Mouse (Mus musculus) liver, adult 2 months (tissue): Measurements from ENCODE around the gene Epha4. TPM values are rescaled to one million over a fixed set of nuclear protein-coding genes. Genes with fewer than 3 reads are reported as not detected.
A peak's percentile ranks its signal among the peaks of the same experiment; 100 is the strongest.

Experiments
- DNase-seq: peaks from one replicate; pipeline ENCODE4 v3.0.0-alpha.2; 2011; ENCODE audit warnings: low read depth, low spot score; ENCODE audit errors: extremely low read depth
- H3K27ac ChIP-seq: fragments of 200-500 bp; replicated peaks from 2 replicates; pipeline ENCODE4 v1.5.1; 2012; ENCODE audit warnings: low read depth, mild to moderate bottlenecking, control low read depth, inconsistent platforms, low read length; ENCODE audit not compliant: insufficient read depth
- H3K27me3 ChIP-seq: fragments of 200-500 bp; 2 replicates; pipeline ENCODE4 v1.6.1; 2012; ENCODE audit warnings: mild to moderate bottlenecking, moderate library complexity, low read length, inconsistent platforms; ENCODE audit not compliant: control insufficient read depth, insufficient read depth
- H3K36me3 ChIP-seq: fragments of 200-500 bp; 2 replicates; pipeline ENCODE4 v1.6.1; 2012; ENCODE audit warnings: low read length, inconsistent platforms; ENCODE audit not compliant: control insufficient read depth, insufficient read depth
- H3K4me1 ChIP-seq: fragments of 200-500 bp; 2 replicates; pipeline ENCODE4 v1.6.1; 2011; ENCODE audit warnings: low read length; ENCODE audit not compliant: control insufficient read depth, insufficient read depth
- H3K4me3 ChIP-seq: fragments of 200-500 bp; 2 replicates; pipeline ENCODE4 v1.5.1; 2011; ENCODE audit warnings: low read depth, mild to moderate bottlenecking, control low read depth, low read length, moderate library complexity; ENCODE audit not compliant: insufficient read depth
- H3K79me2 ChIP-seq: fragments of 200-500 bp; 2 replicates; pipeline ENCODE4 v1.6.1; 2012; ENCODE audit warnings: inconsistent platforms, mild to moderate bottlenecking, low read length, moderate library complexity; ENCODE audit not compliant: control insufficient read depth, insufficient read depth
- H3K9ac ChIP-seq: fragments of 200-500 bp; 2 replicates; pipeline ENCODE4 v1.6.1; 2012; ENCODE audit warnings: low read depth, mild to moderate bottlenecking, control low read depth, inconsistent platforms, low read length
- CTCF ChIP-seq: fragments of 200-500 bp; IDR thresholded peaks from 2 replicates; pipeline ENCODE4 v1.5.1; 2011; ENCODE audit warnings: low read depth, low read length, control low read depth
- POLR2A ChIP-seq: fragments of 200-500 bp; IDR thresholded peaks from 2 replicates; pipeline ENCODE4 v1.6.1; 2011; ENCODE audit warnings: low read length, control low read depth; ENCODE audit not compliant: insufficient read depth; ENCODE audit errors: extremely low read depth
- WGBS: fragments of 180-500 bp; shearing (Covaris S2); methylation state at CpG from one replicate; pipeline ENCODE4 v1.1.7; 2018; 5-methylcytosine and 5-hydroxymethylcytosine counted together
- polyA plus RNA-seq: library from polyadenylated mRNA; depleted of rRNA; stranded (reverse); fragments of >200 nt; gene quantifications from 2 replicates; pipeline ENCODE4 v1.2.3, GENCODE M21; 2012
- total RNA-seq: library from RNA; depleted of rRNA; stranded (reverse); fragments of >200 nt; gene quantifications from 2 replicates; pipeline ENCODE4 v1.2.3, GENCODE M21; 2014

Epha4 gene
- total and polyA plus RNA-seq, 2 experiments = 0.10 to 0.18 TPM

DNA sequence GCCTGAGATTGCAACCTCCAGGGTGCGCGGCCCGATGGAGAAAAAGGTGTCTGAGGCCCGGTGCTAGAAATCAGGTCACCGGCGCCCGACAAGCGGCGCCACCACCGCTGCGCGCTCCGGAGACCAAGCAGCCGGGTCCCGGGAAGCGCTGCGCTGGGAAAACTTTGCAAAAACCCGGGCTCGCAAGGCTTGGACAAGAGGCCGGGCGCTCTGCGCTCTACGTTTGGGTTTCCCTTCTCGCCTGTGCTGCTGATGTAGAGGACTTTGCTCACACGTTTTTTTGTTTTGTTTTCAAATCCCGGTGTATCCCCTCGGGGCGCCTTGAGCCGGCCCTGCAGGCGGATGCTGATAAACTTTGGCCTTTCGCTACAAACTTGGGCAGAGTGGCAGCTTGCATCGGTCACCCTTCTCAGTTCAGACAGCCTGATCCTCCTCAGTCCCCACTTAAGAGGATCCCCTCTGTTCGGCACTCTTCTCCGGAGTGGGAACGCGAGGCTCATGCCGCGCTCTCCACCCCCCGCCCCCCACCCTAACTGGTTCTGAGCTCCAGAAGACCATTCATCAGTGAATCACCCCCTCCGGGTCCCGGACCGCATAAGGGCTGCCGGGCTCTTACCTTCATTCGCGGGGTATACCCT, 444 bp downstream of the Epha4 start:
- peak overlapping the region; percentile 49 for H3K4me3 ChIP-seq
- no peaks in the 10 kb centered on the region for H3K36me3 ChIP-seq
- H3K9ac ChIP-seq = no peak overlapping the region
- H3K27ac ChIP-seq = no peak overlapping the region
- peaks cover 3% of the 10 kb centered on the region; the same call in 1 of the 2 replicates for H3K4me1 ChIP-seq
- under 1% methylated on average over 45 of the region's 45 CpGs for WGBS
- peaks cover 5% of the 10 kb centered on the region; the same call in 1 of the 2 replicates for H3K27me3 ChIP-seq
- TF ChIP-seq CTCF (no peak), POLR2A (no peak)
- H3K79me2 ChIP-seq = no peaks in the 10 kb centered on the region
- no peak for DNase-seq

DNA sequence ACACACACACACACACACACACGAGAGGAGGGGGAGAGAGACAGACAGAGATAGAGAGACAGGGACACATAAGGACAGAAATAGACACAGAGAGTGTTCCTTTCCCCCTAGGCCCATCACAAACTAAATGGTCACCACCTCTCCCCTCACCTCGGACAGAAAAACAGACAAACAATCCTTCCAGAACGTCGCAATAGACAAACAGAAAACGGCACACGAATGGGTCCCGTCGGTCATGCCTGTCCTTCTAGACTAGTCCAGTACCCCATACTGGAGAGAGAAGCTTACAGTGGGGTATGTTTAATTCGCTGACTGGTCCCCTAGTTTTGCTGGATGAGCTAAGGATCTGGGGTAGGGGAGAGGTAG, 946 bp downstream of the Epha4 start:
- H3K27me3 ChIP-seq = peaks cover 5% of the 10 kb centered on the region; the same call in 1 of the 2 replicates

DNA sequence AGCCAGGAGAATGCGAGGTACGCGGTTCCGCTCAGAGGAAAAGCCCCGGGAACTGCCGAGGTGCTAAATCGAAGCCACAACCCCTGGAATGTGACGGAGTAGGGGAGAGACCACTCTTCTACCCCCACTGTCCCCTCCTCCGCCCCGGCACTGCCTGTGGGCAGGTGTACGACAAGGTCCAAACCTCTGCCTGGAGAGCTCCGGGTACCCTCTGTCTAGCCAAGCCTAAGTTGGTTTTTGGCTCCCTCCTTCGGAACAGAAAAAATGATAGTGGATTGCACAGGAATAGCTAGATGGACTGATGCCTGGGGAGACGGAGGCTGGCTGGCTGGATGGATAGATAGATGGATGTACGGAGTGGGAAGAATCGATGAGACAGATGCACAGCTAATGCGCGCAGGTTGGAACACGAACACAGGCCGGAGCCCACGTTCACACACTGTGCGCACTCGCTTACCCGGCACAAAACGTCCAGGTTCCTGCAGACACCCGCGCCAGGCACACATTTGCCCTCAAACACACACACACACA, 1.4 kb downstream of the Epha4 start:
- no peak for TF ChIP-seq POLR2A
- no peak for TF ChIP-seq CTCF
- Histone ChIP-seq H3K4me1 (peaks cover 3% of the 10 kb centered on the region; the same call in 1 of the 2 replicates), H3K4me3 (peak overlapping the region; percentile 27), H3K36me3 (no peaks in the 10 kb centered on the region), H3K79me2 (no peaks in the 10 kb centered on the region), H3K9ac (0 out of 2 replicates have a peak overlapping the region, but pooled peaks have one; percentile 8), H3K27me3 (peaks cover 5% of the 10 kb centered on the region; the same call in 1 of the 2 replicates), H3K27ac (no peak overlapping the region)
- no peak for DNase-seq
- 3% methylated on average over 27 of the region's 27 CpGs for WGBS

More for the DNA sequence above, 946 bp downstream of the Epha4 start:
- peak overlapping the region; percentile 49 for H3K4me3 ChIP-seq
- TF ChIP-seq POLR2A (no peak), CTCF (no peak)
- no peak overlapping the region for H3K9ac ChIP-seq
- no peak overlapping the region for H3K27ac ChIP-seq
- WGBS = under 1% methylated on average over 9 of the region's 9 CpGs
- no peak for DNase-seq
- peaks cover 3% of the 10 kb centered on the region; the same call in 1 of the 2 replicates for H3K4me1 ChIP-seq
- H3K36me3 ChIP-seq = no peaks in the 10 kb centered on the region
- no peaks in the 10 kb centered on the region for H3K79me2 ChIP-seq

DNA sequence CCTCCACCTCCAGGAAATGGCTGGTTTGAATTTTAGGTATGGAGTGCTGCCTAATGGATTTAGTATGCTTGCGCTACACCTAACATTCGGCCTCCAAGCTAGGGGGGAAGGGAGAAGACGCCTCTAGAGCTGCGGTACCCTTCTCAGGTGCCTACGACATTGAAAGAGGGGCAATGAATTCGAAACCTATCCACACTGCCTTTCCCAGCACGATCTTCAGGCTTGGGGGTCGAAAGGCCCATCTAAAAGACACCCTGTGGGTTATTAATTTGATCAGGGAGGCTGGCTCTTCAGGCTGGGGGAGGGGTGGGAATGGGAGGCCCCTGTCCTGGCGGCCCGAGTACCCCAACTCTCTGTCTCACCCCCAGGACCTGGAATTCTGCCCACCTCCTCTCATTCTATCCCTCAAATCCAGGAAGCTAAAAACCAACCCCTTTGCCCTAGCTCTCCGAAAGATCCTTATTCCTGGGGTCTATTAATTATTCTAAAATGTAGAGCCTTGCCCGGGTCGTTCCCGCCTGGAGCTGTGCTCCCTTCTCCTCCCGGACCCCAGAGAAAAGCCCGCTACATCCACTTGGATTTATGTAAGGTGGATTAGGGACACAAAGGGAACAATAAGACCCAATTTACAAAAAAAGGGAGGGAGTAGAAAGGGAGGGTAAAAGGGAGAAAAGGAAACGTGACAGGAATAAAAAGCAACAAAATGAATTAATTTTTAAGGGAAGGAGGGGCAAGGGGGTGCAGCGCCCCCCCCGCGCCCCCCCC, 2.3 kb downstream of the Epha4 start:
- Histone ChIP-seq H3K9ac (no peak overlapping the region), H3K79me2 (no peaks in the 10 kb centered on the region), H3K4me1 (peaks cover 3% of the 10 kb centered on the region; the same call in 1 of the 2 replicates), H3K4me3 (no peak overlapping the region), H3K27ac (no peak overlapping the region), H3K27me3 (peaks cover 5% of the 10 kb centered on the region; the same call in 1 of the 2 replicates), H3K36me3 (no peaks in the 10 kb centered on the region)
- DNase-seq = no peak
- no peak for TF ChIP-seq POLR2A
- TF ChIP-seq CTCF = no peak
- 21% methylated on average over 20 of the region's 20 CpGs for WGBS

DNA sequence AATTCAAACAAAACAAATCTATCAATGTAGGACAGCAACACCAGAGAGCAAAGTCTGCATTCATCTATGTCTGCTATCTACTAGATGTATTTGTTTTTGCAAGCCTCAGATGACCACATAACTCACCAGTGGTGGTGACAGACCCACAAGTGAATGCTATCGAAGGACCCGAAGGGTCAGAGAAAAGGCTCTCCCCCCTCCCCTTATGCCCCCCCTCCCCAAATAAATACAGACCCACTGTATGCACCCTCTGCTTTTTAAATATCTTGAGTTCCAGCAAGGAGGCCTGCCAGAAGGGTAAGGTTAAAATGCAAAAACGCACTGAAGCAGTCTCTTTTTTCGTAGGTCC, 2.9 kb downstream of the Epha4 start:
- Histone ChIP-seq H3K36me3 (no peaks in the 10 kb centered on the region), H3K27me3 (peaks cover 5% of the 10 kb centered on the region; the same call in 1 of the 2 replicates), H3K4me3 (no peak overlapping the region), H3K9ac (no peak overlapping the region), H3K27ac (no peak overlapping the region), H3K4me1 (peaks cover 3% of the 10 kb centered on the region; the same call in 1 of the 2 replicates), H3K79me2 (no peaks in the 10 kb centered on the region)
- no peak for DNase-seq
- TF ChIP-seq POLR2A (no peak), CTCF (no peak)
- WGBS = 39% methylated on average over 4 of the region's 4 CpGs
